8 mouse cellular contexts compared by ENCODE assay signal in the genomic region with DNA sequence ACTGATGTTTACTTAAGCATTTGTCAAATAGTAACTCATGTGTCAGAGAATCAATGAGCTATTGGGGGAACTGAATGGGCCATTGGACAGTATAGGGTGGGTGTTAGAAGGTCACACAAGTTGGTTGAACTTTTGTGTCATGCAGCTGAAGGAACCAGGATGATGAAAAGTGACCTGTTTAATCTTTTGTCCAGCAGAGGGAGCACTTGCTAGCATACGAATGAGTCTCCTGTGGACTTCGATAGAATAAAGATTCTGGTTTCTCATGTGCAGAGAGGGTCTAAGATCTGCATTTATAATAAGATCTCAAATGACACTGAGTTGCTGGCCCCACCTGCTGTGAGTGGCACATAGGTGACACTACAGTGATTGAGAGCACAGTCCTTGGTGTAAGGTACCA. TPM values are rescaled to one million over a fixed set of nuclear protein-coding genes. Genes with fewer than 3 reads are reported as not detected.
DNase-seq lines count a peak whose midpoint lies in the region; ATAC-seq and TF ChIP-seq lines count a peak whose summit lies in the region.

No protein-coding gene starts in this region.

- H3K4me1 ChIP-seq in kidney, embryonic 16.5 days (ENCODE audit: insufficient read depth, low read length), result no peaks in the 10 kb centered on the region
- 0 out of 2 replicates have a peak, but pooled peaks cover 2% of the 10 kb centered on the region for H3K4me1 ChIP-seq in forebrain, embryonic 12.5 days

- peaks cover 14% of the 10 kb centered on the region for H3K36me3 ChIP-seq in kidney, embryonic 16.5 days (ENCODE audit: insufficient read depth, low read length)
- H3K36me3 ChIP-seq in forebrain, embryonic 12.5 days (replicated peaks), result no peaks in the 10 kb centered on the region

- no peak overlapping the region for H3K9ac ChIP-seq in kidney, embryonic 16.5 days (replicated peaks; ENCODE audit: low read length)
- no peak overlapping the region for H3K9ac ChIP-seq in forebrain, embryonic 12.5 days

- no peak overlapping the region for H3K4me3 ChIP-seq in left cerebral cortex, adult 2 months
- H3K4me3 ChIP-seq in kidney, embryonic 16.5 days (ENCODE audit: low read length), result no peak overlapping the region
- H3K4me3 ChIP-seq in forebrain, embryonic 12.5 days (replicated peaks), result no peak overlapping the region

- peak; percentile 83 for TF ChIP-seq CTCF in left cerebral cortex, adult 2 months (IDR thresholded peaks at IDR 0.05)

- ATAC-seq in kidney, embryonic 16.5 days (ENCODE audit: low FRiP score, low TSS enrichment), result peak; percentile 39; the same call in 1 of the 2 replicates
- ATAC-seq in forebrain, embryonic 12.5 days (ENCODE audit: low FRiP score), result no peak

- intact Hi-C loops in left cerebral cortex, adult 2 months (cut with DNase I), result no loop called here

- no peak overlapping the region for H3K4me2 ChIP-seq in kidney, embryonic 16.5 days (replicated peaks; ENCODE audit: low read depth, low read length)
- H3K4me2 ChIP-seq in forebrain, embryonic 12.5 days, result no peak overlapping the region

- no peak overlapping the region for H3K27ac ChIP-seq in left cerebral cortex, adult 2 months
- H3K27ac ChIP-seq in kidney, embryonic 16.5 days (ENCODE audit: low read length), result no peak overlapping the region
- no peak overlapping the region for H3K27ac ChIP-seq in forebrain, embryonic 12.5 days

- 15% methylated on average over 2 of the region's 2 CpGs for WGBS in kidney, embryonic 16.5 days
- WGBS in forebrain, embryonic 12.5 days, result 29% methylated on average over 2 of the region's 2 CpGs

- no peaks in the 10 kb centered on the region for H3K9me3 ChIP-seq in kidney, embryonic 16.5 days (ENCODE audit: low read length)
- no peaks in the 10 kb centered on the region for H3K9me3 ChIP-seq in forebrain, embryonic 12.5 days

- no peaks in the 10 kb centered on the region for H3K27me3 ChIP-seq in kidney, embryonic 16.5 days (ENCODE audit: insufficient read depth, low read length)
- no peaks in the 10 kb centered on the region for H3K27me3 ChIP-seq in forebrain, embryonic 12.5 days

- peak; percentile 56 for DNase-seq in adrenal gland, postnatal 14 days
- DNase-seq in adrenal gland, postnatal 36 days, result no peak
- no peak for DNase-seq in left cerebral cortex, adult 2 months (ENCODE audit: extremely low spot score in 1 of 2, low spot score in 2 of 2)
- no peak for DNase-seq in left cerebral cortex, adult 8-10 months (ENCODE audit: low spot score in 2 of 2)
- peak; percentile 37 for DNase-seq in c-Kit-positive CD71-negative TER-119-negative erythroid progenitor cells, embryonic 14.5 days (ENCODE audit: low read depth)
- peak; percentile 12 for DNase-seq in thymus, postnatal 4 days

RNA-seq across cellular contexts. Expression of a gene that starts 39.9 kb away (rescaled TPM):
- total RNA-seq in adrenal gland, postnatal 14 days (2021), result 2.7 and 2.8 TPM in 2 replicates
- total RNA-seq in adrenal gland, postnatal 36 days (2021), result 1 to 10 TPM; 3.4 to 4.6 TPM
- under 1 TPM; 0.14 to 0.16 TPM for total RNA-seq in left cerebral cortex, adult 2 months (2021)
- not detected for total RNA-seq in left cerebral cortex, adult 8-10 months (2022)
- 2.3 and 3.1 TPM in 2 replicates for polyA plus RNA-seq in kidney, embryonic 16.5 days (2015; fragmentation: Nextera tagmentation; extraction: Ambion mirVana)
- 0.49 TPM in 1 of 2 replicates, not detected in the other for polyA plus RNA-seq in forebrain, embryonic 12.5 days (2016; fragmentation: Nextera tagmentation; extraction: Ambion mirVana)

Comparison
In these comparisons a context has a peak if more than half of its experiments do, and no peak if none do; other contexts are left out.
1. DNase-seq: peak in adrenal gland, postnatal 14 days (single experiment), c-Kit-positive CD71-negative TER-119-negative erythroid progenitor cells, embryonic 14.5 days (single experiment) and thymus, postnatal 4 days (single experiment); none in adrenal gland, postnatal 36 days (0 of 2), left cerebral cortex, adult 2 months (0 of 2) and left cerebral cortex, adult 8-10 months (0 of 2).